Mouse (Mus musculus) lung, postnatal 0 days (tissue): ENCODE results near the gene Klhl9. TPM values are rescaled to one million over a fixed set of nuclear protein-coding genes. Genes with fewer than 3 reads are reported as not detected.

Experiments used
- ATAC-seq: fragments of 200-750 bp; cut with Nextera tagmentation; 2 replicates; pipeline ENCODE4 v1.8.0; 2017; ENCODE audit warnings: moderate library complexity
- DNase-seq: peaks from one replicate; pipeline ENCODE4 v3.0.0-alpha.2; 2016; ENCODE audit warnings: low spot score
- H3K27ac ChIP-seq: fragments of 300-500 bp; sonication (generic); 2 replicates; pipeline ENCODE4 v1.5.1; 2014; ENCODE audit warnings: antibody characterized with exemption, mild to moderate bottlenecking, low read length, mixed read lengths
- H3K27me3 ChIP-seq: fragments of 300-500 bp; sonication (generic); replicated peaks from 2 replicates; pipeline ENCODE4 v1.6.1; 2014; ENCODE audit warnings: low read length, mixed read lengths; ENCODE audit not compliant: insufficient read depth
- H3K36me3 ChIP-seq: fragments of 300-500 bp; sonication (generic); 2 replicates; pipeline ENCODE4 v1.6.1; 2014; ENCODE audit warnings: low read length, mixed read lengths; ENCODE audit not compliant: insufficient read depth
- H3K4me1 ChIP-seq: fragments of 300-500 bp; sonication (generic); 2 replicates; pipeline ENCODE4 v1.6.1; 2014; ENCODE audit warnings: antibody characterized with exemption, low read depth, low read length, mixed read lengths; ENCODE audit not compliant: insufficient read depth
- H3K4me2 ChIP-seq: fragments of 300-500 bp; sonication (generic); replicated peaks from 2 replicates; pipeline ENCODE4 v1.6.1; 2014; ENCODE audit warnings: low read depth, mild to moderate bottlenecking, low read length, moderate library complexity, mixed read lengths
- H3K4me3 ChIP-seq: fragments of 300-500 bp; sonication (generic); 2 replicates; pipeline ENCODE4 v1.5.1; 2014; ENCODE audit warnings: low read depth, low read length
- H3K9ac ChIP-seq: fragments of 300-500 bp; sonication (generic); replicated peaks from 2 replicates; pipeline ENCODE4 v1.6.1; 2014; ENCODE audit warnings: low read depth, mild to moderate bottlenecking
- H3K9me3 ChIP-seq: fragments of 300-500 bp; sonication (generic); 2 replicates; pipeline ENCODE4 v1.6.1; 2016; ENCODE audit warnings: low read length, mixed read lengths
- CTCF ChIP-seq: IDR thresholded peaks from 2 replicates; pipeline ENCODE4 v1.5.1; 2016; ENCODE audit warnings: antibody characterized with exemption, mild to moderate bottlenecking
- EP300 ChIP-seq: IDR thresholded peaks from 2 replicates; pipeline ENCODE4 v1.6.1; 2016; ENCODE audit warnings: antibody characterized with exemption, mild to moderate bottlenecking, control low read depth
- WGBS: fragments of 180-500 bp; shearing (Covaris S2); extraction: QIAGEN DNeasy Blood & Tissue Kit; methylation state at CpG from one replicate; pipeline ENCODE4 v1.1.7; 2014; 5-methylcytosine and 5-hydroxymethylcytosine counted together
- polyA plus RNA-seq: library from polyadenylated mRNA; unstranded; fragments of >200 nt; fragmentation: Nextera tagmentation; extraction: Ambion mirVana; gene quantifications from 2 replicates; pipeline ENCODE4 v1.2.1, GENCODE M21; 2015

Gene Klhl9
- polyA plus RNA-seq, 1 experiment from 2014 or later = 54.1 TPM

DNA sequence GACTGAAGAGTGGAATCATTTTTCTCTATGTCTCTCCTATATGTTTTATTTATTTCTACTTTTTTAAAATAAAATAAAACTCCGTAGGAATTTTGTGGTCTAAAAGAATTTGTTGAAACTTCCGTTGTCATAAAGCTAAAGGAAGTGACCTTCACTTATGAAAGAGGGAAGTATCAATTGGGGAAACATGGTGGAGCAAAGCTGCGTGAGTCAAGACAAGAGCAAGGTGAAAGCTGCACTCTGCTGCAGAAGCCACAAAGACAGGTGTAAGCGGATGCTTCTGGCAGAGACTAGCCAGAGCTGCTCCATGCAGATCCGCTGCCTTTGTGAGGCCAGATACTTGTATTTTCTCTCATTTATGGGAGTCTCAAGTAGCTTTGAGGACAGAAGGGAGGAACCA, 23.5 kb downstream of the Klhl9 start:
- TF ChIP-seq CTCF = no peak
- TF ChIP-seq EP300 = no peak
- no peak overlapping the region for H3K4me3 ChIP-seq
- no peaks in the 10 kb centered on the region for H3K9me3 ChIP-seq
- no peaks in the 10 kb centered on the region for H3K4me1 ChIP-seq
- DNase-seq (no peak), ATAC-seq (no peak)
- H3K36me3 ChIP-seq = no peaks in the 10 kb centered on the region
- no peak overlapping the region for H3K4me2 ChIP-seq
- 74% methylated on average over 5 of the region's 5 CpGs for WGBS
- H3K9ac ChIP-seq = no peak overlapping the region
- H3K27ac ChIP-seq = no peak overlapping the region
- H3K27me3 ChIP-seq = no peaks in the 10 kb centered on the region

DNA sequence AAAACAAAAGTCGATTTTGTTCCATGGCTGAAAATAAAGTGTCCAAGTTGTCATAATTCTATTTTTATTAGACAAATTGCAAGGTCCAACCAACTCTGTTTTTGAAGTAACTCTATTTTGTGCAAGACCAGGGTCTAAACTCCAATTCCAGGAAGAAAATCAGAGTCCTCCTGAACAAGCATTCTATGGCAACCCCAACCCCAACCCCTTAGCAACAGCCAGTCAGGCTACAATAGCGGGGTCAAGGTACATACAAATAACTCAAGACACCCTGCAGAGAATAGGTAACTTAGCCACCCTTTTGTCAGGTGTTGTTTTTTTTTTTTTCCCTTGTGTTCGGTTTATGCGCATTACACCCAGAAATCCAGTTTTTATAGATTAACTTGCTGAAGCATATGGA, 24.5 kb downstream of the Klhl9 start:
- ATAC-seq (no peak), DNase-seq (no peak)
- Histone ChIP-seq H3K27ac (no peak overlapping the region), H3K36me3 (no peaks in the 10 kb centered on the region), H3K9ac (no peak overlapping the region), H3K4me2 (no peak overlapping the region), H3K4me3 (no peak overlapping the region), H3K9me3 (no peaks in the 10 kb centered on the region), H3K4me1 (no peaks in the 10 kb centered on the region), H3K27me3 (no peaks in the 10 kb centered on the region)
- no peak for TF ChIP-seq CTCF
- TF ChIP-seq EP300 = no peak
- 83% methylated on average over 4 of the region's 4 CpGs for WGBS

DNA sequence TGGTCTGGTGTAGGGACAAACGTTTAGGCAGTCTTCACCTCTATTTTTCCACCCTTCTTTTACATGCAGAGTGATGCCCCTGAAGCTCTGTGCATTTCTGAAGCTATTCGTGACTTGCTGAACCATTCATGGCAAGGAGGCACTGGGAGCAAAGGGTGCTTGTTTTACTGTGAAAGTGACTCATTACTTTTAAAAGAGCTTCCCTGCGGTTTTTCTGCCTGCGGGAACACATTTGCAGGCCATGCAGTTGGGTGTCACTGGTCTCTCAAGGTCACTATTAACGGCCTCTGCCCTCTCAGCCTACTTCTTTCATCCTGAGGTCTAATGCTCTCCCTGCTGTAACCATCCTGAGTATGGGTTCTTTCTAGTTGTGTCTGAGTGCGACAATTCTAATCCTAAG, 25.2 kb downstream of the Klhl9 start:
- Histone ChIP-seq H3K27me3 (no peaks in the 10 kb centered on the region), H3K27ac (no peak overlapping the region), H3K36me3 (no peaks in the 10 kb centered on the region), H3K9ac (no peak overlapping the region), H3K9me3 (no peaks in the 10 kb centered on the region), H3K4me1 (no peaks in the 10 kb centered on the region), H3K4me2 (no peak overlapping the region), H3K4me3 (no peak overlapping the region)
- 59% methylated on average over 6 of the region's 6 CpGs for WGBS
- TF ChIP-seq CTCF (no peak), EP300 (no peak)
- no peak for DNase-seq
- ATAC-seq = no peak

DNA sequence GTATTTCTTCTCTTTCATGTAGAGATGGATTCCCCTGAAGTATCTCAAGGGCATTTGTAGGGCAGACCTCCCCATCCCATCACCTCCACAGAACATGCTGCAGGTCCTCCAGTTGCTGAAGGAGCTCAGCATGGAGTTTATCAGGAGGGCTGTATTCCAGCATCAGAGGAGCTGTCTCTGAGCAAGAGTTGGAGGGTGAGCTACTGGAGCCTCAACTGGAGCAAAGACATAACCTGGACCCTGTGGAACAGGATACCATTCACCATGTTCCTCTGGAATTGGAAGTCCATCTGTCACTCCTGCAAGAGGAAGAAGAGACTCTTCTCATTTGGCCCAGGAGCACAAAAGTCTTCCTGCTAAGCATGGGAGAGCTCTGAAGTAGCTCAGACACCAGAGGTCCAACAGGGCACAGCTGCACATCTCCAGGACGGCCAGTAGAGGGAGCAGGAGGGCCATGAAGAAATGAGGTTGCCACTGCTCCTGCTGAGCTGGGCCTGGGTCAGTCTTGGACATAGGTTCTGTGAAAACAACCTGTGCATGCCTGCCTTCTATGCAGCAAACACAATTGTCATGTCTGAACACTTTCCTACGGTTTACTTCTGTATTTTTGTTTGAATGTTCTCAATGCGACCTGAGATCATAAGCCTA, 25.9 kb downstream of the Klhl9 start:
- TF ChIP-seq CTCF = peak; percentile 100
- no peak for TF ChIP-seq EP300
- no peaks in the 10 kb centered on the region for H3K4me1 ChIP-seq
- DNase-seq (peak; percentile 85), ATAC-seq (peak; percentile 84)
- WGBS = 21% methylated on average over 3 of the region's 3 CpGs
- H3K4me2 ChIP-seq = no peak overlapping the region
- H3K4me3 ChIP-seq = no peak overlapping the region
- no peak overlapping the region for H3K27ac ChIP-seq
- no peak overlapping the region for H3K9ac ChIP-seq
- no peaks in the 10 kb centered on the region for H3K9me3 ChIP-seq
- H3K36me3 ChIP-seq = no peaks in the 10 kb centered on the region
- H3K27me3 ChIP-seq = no peaks in the 10 kb centered on the region

DNA sequence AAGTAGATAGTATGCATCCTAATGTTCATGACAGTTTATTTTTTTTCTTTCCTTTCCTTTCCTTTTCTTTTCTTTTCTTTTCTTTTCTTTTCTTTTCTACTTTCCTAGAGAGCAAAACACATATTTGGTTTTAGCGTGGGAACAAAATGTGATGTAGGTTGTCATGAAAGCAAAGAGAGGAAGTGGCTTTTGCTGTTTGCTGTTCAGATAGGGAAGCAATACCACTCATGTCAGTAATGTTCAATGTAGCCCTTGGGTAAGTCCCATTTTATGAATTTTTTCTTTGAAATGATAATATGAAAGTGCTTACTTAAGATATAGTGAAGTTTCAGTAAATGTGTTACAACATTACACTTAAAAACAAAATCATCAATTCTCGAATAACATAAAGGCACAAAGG, 28.9 kb downstream of the Klhl9 start:
- WGBS = 68% methylated on average over 2 of the region's 2 CpGs
- DNase-seq (peak; percentile 4), ATAC-seq (no peak)
- H3K36me3 ChIP-seq = no peaks in the 10 kb centered on the region
- H3K9ac ChIP-seq = no peak overlapping the region
- TF ChIP-seq EP300 (no peak), CTCF (no peak)
- no peaks in the 10 kb centered on the region for H3K27me3 ChIP-seq
- no peaks in the 10 kb centered on the region for H3K9me3 ChIP-seq
- no peaks in the 10 kb centered on the region for H3K4me1 ChIP-seq
- H3K4me2 ChIP-seq = no peak overlapping the region
- H3K4me3 ChIP-seq = no peak overlapping the region
- no peak overlapping the region for H3K27ac ChIP-seq

DNA sequence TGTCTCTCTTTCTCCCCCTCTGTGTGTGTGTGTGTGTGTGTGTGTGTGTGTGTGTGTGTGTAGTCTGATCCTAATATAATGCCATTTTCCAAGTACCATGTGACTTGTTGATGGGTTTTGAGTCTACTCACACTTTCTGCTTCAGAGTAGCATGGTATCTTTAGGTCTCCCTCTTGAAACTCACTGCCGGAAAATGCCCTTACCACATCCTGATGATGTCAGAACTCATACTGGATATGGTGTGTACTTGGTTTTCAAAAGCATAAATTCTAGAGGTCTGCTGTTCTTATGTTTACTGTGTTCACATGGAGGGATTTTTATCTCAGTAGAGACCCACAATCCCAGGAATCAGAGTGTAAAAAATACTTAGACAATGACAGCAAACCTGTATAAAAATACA, 29.7 kb downstream of the Klhl9 start:
- no peaks in the 10 kb centered on the region for H3K36me3 ChIP-seq
- no peaks in the 10 kb centered on the region for H3K9me3 ChIP-seq
- no peak overlapping the region for H3K4me2 ChIP-seq
- ATAC-seq (no peak), DNase-seq (no peak)
- H3K27ac ChIP-seq = no peak overlapping the region
- WGBS = 52% methylated on average over 1 of the region's 1 CpGs
- no peak overlapping the region for H3K4me3 ChIP-seq
- H3K4me1 ChIP-seq = no peaks in the 10 kb centered on the region
- no peaks in the 10 kb centered on the region for H3K27me3 ChIP-seq
- no peak overlapping the region for H3K9ac ChIP-seq
- no peak for TF ChIP-seq CTCF
- TF ChIP-seq EP300 = no peak

DNA sequence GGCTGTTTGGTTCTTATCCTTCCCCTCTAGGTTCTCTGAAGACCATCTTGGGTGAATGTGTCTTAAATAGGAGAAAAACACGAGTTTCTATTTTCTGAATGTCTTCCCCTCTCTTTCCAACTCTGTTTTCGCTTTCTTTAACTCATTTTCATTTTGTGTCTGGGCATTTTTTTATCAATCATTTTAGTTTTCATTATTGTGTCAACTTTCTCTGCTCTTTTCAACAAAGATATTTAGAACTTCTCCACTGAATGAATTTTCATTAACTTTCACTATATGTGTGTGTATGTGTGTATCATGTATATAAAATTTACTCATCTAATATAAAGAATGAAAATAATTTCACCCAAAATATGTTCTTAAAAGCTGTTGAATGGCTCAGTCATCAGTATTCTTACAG, 31.0 kb downstream of the Klhl9 start, which contains the start of gene Ifnab:
Ifnab (minus strand) TSS at position 101 of the 400 bp plus-strand sequence.
- no peak within 1 kb of the TSS for H3K4me3 ChIP-seq
- no peaks in the 10 kb centered on the region for H3K4me1 ChIP-seq
- DNase-seq = no peak
- H3K36me3 ChIP-seq = no peaks in the 10 kb centered on the region
- WGBS = 64% methylated on average over 2 of the region's 2 CpGs
- no peak within 1 kb of the TSS for H3K9ac ChIP-seq
- no peaks in the 10 kb centered on the region for H3K27me3 ChIP-seq
- H3K27ac ChIP-seq = no peak within 1 kb of the TSS
- TF ChIP-seq EP300 (no peak), CTCF (no peak)
- ATAC-seq = no peak
- H3K9me3 ChIP-seq = no peaks in the 10 kb centered on the region
- no peak within 1 kb of the TSS for H3K4me2 ChIP-seq
